Mouse (Mus musculus) telencephalon, adult 2 months (tissue): ENCODE data around the gene Zdhhc11.
"Not testable (repeated sequence)": the region's sequence is repeated elsewhere in the genome, so short reads cannot be mapped to it uniquely, and the experiment has no call there.

Source experiments
- DNase-seq: peaks from one replicate; pipeline ENCODE4 v3.0.0-alpha.2; 2011; ENCODE audit warnings: low read depth, low spot score

Zdhhc11 gene

GRCm38 (mm10) chr13:74006881-74007280 is 43.2 kb downstream of the Zdhhc11 start:
- not testable (repeated sequence) for DNase-seq

- not testable (repeated sequence) for DNase-seq
Observed at GRCm38 (mm10) chr13:74008216-74008615, 44.6 kb downstream of the Zdhhc11 start.

GRCm38 (mm10) chr13:74008948-74009718 is 45.5 kb downstream of the Zdhhc11 start, which contains the start of gene Tppp:
Tppp (plus strand) TSS chr13:74009407.
- peak; percentile 93 for DNase-seq

DNA sequence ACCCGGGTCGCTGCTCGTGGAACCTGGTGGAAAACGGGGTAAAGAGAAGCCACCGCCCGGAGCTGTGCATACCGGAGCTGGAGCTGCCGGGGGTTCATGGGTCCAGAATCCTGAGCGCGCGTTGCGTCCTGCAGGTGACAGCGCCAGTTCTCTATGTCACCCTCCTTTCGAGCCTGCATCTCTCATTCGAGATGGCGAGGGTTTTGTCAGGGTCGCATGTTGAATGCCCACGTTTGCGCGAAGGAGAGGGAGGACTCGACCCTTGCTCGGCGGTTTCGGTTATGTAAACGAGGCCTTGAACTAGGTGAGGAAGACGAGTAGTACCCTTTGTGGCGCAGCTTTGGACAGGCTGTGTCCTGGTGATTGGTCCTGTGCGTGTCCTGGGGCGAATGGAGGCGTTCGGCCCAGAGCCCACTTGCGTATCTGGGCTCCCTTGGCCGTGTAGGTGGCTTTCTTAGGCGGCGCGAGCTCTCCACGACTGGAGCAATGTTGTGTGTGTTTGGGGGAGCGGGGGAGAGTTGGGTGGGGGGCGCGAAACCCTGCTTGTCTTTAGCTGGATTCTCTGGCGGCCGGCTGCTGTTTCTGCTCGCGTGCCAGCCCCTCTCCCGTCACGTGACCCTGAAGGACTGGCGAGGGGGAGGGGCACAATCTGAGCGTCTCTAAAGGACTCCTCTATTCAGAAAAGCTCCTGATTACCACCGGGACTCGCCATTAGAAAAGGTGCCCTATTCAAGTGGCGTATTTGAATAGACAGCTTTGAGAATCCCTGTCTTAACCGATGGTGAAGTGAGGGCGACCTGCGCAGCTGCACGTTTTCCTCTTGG is 46.4 kb downstream of the Zdhhc11 start:
- DNase-seq: peak; percentile 77

DNA sequence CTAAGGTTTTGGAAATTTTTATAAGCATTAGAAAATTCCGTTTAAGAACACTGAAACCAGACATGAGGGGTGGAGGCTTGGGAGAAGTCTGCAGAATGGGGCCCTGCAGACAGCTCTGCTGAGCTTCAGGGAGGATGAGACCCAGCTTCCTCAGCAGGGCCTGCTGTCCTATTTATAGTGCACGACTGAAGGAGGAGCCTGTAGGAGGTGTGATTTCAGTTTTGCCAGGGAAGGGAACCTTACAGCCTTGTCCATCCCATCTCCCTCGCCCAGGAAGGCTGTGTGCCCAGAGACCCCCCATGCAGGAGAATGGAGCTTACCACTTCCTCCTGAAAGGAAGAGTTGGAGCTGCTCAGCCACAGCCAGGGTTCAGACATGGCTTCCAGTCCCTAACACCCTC is 47.0 kb downstream of the Zdhhc11 start:
- DNase-seq: peak; percentile 76

- no peak for DNase-seq
Observed at GRCm38 (mm10) chr13:74015908-74016307, 52.3 kb downstream of the Zdhhc11 start.

- no peak for DNase-seq
Observed at GRCm38 (mm10) chr13:74017426-74017825, 53.8 kb downstream of the Zdhhc11 start.

GRCm38 (mm10) chr13:74019006-74019405 is 55.4 kb downstream of the Zdhhc11 start:
- not testable (repeated sequence) for DNase-seq

DNA sequence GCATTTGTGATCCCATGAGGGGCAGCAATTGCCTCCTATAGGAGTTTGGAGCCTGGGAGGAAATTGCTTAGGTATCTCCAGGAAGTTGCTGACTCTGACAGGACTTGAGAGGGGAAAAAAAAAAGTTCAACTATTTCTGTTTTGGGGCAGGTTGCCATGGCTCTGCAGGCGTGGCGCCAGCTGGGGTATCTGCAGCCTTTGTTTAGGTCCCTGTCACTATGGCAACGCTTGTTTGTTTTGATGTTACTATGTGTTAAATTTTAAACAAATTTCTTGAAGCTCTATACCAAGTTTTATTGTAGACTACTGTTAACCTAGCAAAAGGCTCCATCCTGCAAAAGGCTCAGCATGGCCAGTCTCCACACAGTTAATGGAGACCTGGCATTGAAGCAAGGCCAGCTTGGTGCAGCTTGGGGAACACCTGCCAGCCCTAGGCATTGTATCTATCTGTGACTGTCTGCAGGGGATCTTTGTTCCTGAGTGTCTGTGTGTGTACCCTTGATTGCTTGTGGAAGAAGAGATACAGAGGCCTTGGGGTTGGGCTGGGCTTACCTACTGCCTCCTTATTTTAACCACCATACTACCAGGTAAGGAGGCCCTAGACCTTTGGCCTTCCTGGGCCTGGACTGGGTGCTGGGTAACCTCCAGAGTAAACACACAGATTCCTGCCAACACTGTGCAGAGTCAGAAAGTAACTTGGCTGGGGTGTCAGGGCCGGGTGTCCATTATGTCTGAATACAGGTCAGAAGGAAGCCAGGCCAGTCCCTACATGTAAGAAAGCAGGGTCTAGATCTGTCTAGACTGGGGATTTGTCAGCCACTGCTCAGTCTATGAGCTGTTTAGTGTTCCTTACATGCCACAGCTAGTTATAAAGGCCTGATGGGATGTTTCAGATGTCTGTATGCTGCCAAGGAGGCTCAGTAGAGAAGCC is 61.8 kb downstream of the Zdhhc11 start:
- DNase-seq: no peak

DNA sequence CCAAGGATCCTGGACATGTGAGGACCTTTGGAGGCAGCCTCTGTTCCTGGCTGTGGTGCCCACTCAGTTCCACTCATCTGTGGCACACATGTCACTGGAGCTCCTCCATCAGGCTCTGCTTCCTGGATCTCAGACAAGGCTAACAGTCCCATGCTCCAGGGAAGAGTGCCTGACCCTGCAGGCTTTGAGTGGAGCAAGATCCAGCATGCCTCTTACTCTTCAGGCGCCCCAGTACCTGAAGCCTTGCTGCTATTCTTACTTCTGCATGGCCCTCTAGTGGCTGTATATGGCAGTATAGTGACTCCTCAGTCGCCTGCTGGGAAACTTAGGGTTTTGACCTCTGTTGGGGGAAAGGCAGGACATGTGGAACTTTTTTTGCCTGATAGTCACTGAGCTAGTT is 62.6 kb downstream of the Zdhhc11 start:
- no peak for DNase-seq

DNA sequence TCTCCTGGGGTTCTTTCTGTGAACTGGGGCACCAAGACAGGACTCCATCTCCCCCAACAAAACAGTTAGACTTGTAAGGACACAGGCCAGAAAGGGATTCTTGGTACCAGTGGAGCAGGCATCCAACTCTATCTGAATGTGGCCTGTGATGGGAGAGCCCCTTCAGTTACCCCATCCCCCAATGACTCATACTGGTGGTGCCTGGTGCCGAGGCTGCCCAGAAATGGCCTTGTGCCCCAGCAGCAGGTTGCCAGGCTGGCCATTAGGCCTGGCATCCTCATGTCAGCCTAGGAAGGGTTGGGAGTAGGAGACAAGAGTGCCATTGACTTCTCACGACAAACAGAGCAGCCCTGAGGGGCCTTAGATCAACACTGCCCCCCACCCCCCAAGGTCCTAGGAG is 64.5 kb downstream of the Zdhhc11 start:
- peak; percentile 79 for DNase-seq

- no peak for DNase-seq
Observed at GRCm38 (mm10) chr13:74029013-74029412, 65.4 kb downstream of the Zdhhc11 start.

- DNase-seq: no peak
Observed at GRCm38 (mm10) chr13:74030691-74031090, 67.0 kb downstream of the Zdhhc11 start.

GRCm38 (mm10) chr13:74031133-74031532 is 67.5 kb downstream of the Zdhhc11 start:
- no peak for DNase-seq

- DNase-seq: no peak
Observed at GRCm38 (mm10) chr13:74034756-74035155, 71.1 kb downstream of the Zdhhc11 start.

- DNase-seq: no peak
Observed at GRCm38 (mm10) chr13:74035776-74036175, 72.1 kb downstream of the Zdhhc11 start.

- DNase-seq: no peak
Observed at GRCm38 (mm10) chr13:74039926-74040325, 76.3 kb downstream of the Zdhhc11 start.
